Mouse (Mus musculus) C2C12 (cell line): ENCODE data around the gene Cfap99. TPM values are rescaled to one million over a fixed set of nuclear protein-coding genes. Genes with fewer than 3 reads are reported as not detected.

Experiments used
- H3K27me3 ChIP-seq: one replicate; pipeline ENCODE4 v1.6.1; 2011; ENCODE audit not compliant: control insufficient read depth, insufficient read depth, insufficient read length
- H3K36me3 ChIP-seq: one replicate; pipeline ENCODE4 v1.6.1; 2011; ENCODE audit not compliant: control insufficient read depth, insufficient read depth
- H3K4me3 ChIP-seq: one replicate; pipeline ENCODE4 v1.5.1; 2011; ENCODE audit warnings: mild to moderate bottlenecking, control low read depth; ENCODE audit not compliant: poor library complexity, insufficient read depth, severe bottlenecking
- H3K79me2 ChIP-seq: one replicate; pipeline ENCODE4 v1.6.1; 2011; ENCODE audit not compliant: control insufficient read depth, insufficient read depth
- H3K79me3 ChIP-seq: one replicate; pipeline ENCODE4 v1.6.1; 2011; ENCODE audit warnings: low read depth, control low read depth
- H3ac ChIP-seq: one replicate; pipeline ENCODE3; 2011; ENCODE audit warnings: low read depth; ENCODE audit not compliant: control insufficient read depth, insufficient read length
- CEBPB ChIP-seq: IDR thresholded peaks from one replicate; pipeline ENCODE4 v1.6.1; 2011; ENCODE audit warnings: low read depth, mild to moderate bottlenecking, control low read depth, moderate library complexity
- CTCF ChIP-seq: IDR thresholded peaks from one replicate; pipeline ENCODE4 v1.5.1; 2011; ENCODE audit not compliant: control insufficient read depth, insufficient read depth, insufficient read length
- FOSL1 ChIP-seq: IDR thresholded peaks from one replicate; pipeline ENCODE4 v1.8.0; 2011; ENCODE audit warnings: mild to moderate bottlenecking, low read length; ENCODE audit not compliant: poor library complexity, insufficient read depth, severe bottlenecking
- MAX ChIP-seq: IDR thresholded peaks from one replicate; pipeline ENCODE4 v1.6.1; 2011; ENCODE audit warnings: mild to moderate bottlenecking, control low read depth
- MYOD1 ChIP-seq: IDR thresholded peaks from one replicate; pipeline ENCODE4 v1.6.1; 2011; ENCODE audit warnings: low read depth; ENCODE audit not compliant: control insufficient read depth, insufficient read length
- MYOG ChIP-seq: IDR thresholded peaks from one replicate; pipeline ENCODE4 v1.6.1; 2011; ENCODE audit not compliant: control insufficient read depth, insufficient read length; ENCODE audit errors: extremely low read depth
- USF1 ChIP-seq: IDR thresholded peaks from one replicate; pipeline ENCODE4 v1.6.1; 2011; ENCODE audit warnings: low read depth, mild to moderate bottlenecking, control low read depth, moderate library complexity
- long read RNA-seq, 2 experiments: library from polyadenylated mRNA; unstranded; transcript quantifications; one replicate each; pipeline ENCODE4 v2.0.0; 2019 to 2020
- polyA plus RNA-seq: library from polyadenylated mRNA; unstranded; fragments of >200 nt; fragmentation: generic; extraction: Trizol; gene quantifications from one replicate; pipeline ENCODE4 v1.2.1, GENCODE M21; 2012; ENCODE audit warnings: missing spikeins

Cfap99 gene
- polyA plus RNA-seq = not detected
- long read RNA-seq, experiment 1 = 0 reads
- long read RNA-seq, experiment 2 = 0 reads

GRCm38 (mm10) chr5:34288154-34288716, at the start of gene Cfap99, which contains the start of gene Zfyve28:
Gene Cfap99, plus strand, starts transcription at chr5:34288600.
Gene Zfyve28, minus strand, starts transcription at chr5:34288449.
- Histone ChIP-seq H3K79me2 (no peaks in the 10 kb centered on the region), H3K27me3 (peaks cover 54% of the 10 kb centered on the region), H3K79me3 (no peaks in the 10 kb centered on the region), H3ac (no peak within 1 kb of the TSS), H3K4me3 (no peak within 1 kb of the TSS), H3K36me3 (no peaks in the 10 kb centered on the region)
- TF ChIP-seq MYOD1 (no peak), MAX (no peak), CTCF (no peak), USF1 (no peak), FOSL1 (no peak), MYOG (no peak), CEBPB (no peak)

- Histone ChIP-seq H3K27me3 (peaks cover 6% of the 10 kb centered on the region), H3K36me3 (no peaks in the 10 kb centered on the region), H3K4me3 (no peak overlapping the region), H3ac (no peak overlapping the region), H3K79me2 (no peaks in the 10 kb centered on the region), H3K79me3 (no peaks in the 10 kb centered on the region)
- no peak for TF ChIP-seq MYOD1
- no peak for TF ChIP-seq USF1
- no peak for TF ChIP-seq CTCF
- no peak for TF ChIP-seq MYOG
- TF ChIP-seq MAX = no peak
- TF ChIP-seq CEBPB = no peak
- no peak for TF ChIP-seq FOSL1
These were observed 46.0 kb upstream of the Cfap99 start for GRCm38 (mm10) chr5:34242224-34242963.

DNA sequence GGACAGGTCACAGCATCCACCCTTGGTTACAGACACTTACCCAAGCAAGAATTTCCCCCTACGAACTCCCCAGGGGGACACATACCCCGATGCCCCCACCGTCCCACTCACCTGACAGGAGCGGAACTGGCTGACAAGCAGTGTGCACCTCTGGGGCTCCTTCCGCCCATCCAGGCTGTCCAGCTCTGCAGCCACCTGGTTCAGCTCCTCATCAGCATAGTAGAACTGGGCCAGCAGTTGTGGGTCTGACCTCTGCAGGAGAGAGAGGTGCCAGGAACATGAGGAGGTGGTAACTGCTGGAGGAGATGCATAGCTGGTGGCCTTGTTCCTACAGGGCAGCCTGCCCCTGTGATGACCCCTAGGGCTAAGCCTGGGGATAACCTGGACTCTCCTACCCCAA, 45.3 kb upstream of the Cfap99 start:
- Histone ChIP-seq H3K36me3 (no peaks in the 10 kb centered on the region), H3ac (no peak overlapping the region), H3K79me2 (no peaks in the 10 kb centered on the region), H3K27me3 (peaks cover under 1% of the 10 kb centered on the region), H3K79me3 (no peaks in the 10 kb centered on the region), H3K4me3 (no peak overlapping the region)
- no peak for TF ChIP-seq MAX
- TF ChIP-seq USF1 = no peak
- no peak for TF ChIP-seq CEBPB
- TF ChIP-seq FOSL1 = no peak
- TF ChIP-seq MYOD1 = no peak
- TF ChIP-seq MYOG = no peak
- no peak for TF ChIP-seq CTCF

GRCm38 (mm10) chr5:34246443-34246842, 42.0 kb upstream of the Cfap99 start:
- TF ChIP-seq MAX (no peak), FOSL1 (no peak), CEBPB (no peak), USF1 (no peak), MYOD1 (no peak), MYOG (no peak), CTCF (no peak)
- H3K27me3 ChIP-seq = no peaks in the 10 kb centered on the region
- H3K36me3 ChIP-seq = no peaks in the 10 kb centered on the region
- no peak overlapping the region for H3ac ChIP-seq
- H3K79me2 ChIP-seq = no peaks in the 10 kb centered on the region
- H3K79me3 ChIP-seq = no peaks in the 10 kb centered on the region
- H3K4me3 ChIP-seq = no peak overlapping the region

DNA sequence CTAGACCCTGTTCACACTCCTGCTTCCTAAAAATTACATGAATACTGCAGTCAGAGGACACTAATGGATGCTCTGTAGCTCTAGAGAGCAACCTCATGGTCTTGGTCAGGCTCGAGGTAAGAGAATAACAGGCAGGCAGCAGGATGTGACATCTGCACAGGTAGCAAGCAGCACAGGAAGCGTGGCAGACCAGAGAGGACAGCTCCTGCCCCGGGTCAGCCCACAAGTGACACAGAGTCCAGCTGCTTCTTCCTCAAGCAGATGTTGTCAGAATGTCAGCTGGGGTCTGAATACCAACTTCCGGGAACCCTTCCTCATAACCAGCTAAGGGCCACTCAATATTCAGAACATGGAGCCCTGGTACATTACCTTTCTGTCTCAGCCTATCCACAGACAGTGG, 39.3 kb upstream of the Cfap99 start:
- TF ChIP-seq CEBPB (no peak), MAX (no peak), CTCF (no peak), FOSL1 (no peak), MYOD1 (no peak), USF1 (no peak), MYOG (no peak)
- no peaks in the 10 kb centered on the region for H3K79me3 ChIP-seq
- no peaks in the 10 kb centered on the region for H3K79me2 ChIP-seq
- H3K36me3 ChIP-seq = no peaks in the 10 kb centered on the region
- no peak overlapping the region for H3K4me3 ChIP-seq
- H3ac ChIP-seq = no peak overlapping the region
- no peaks in the 10 kb centered on the region for H3K27me3 ChIP-seq

DNA sequence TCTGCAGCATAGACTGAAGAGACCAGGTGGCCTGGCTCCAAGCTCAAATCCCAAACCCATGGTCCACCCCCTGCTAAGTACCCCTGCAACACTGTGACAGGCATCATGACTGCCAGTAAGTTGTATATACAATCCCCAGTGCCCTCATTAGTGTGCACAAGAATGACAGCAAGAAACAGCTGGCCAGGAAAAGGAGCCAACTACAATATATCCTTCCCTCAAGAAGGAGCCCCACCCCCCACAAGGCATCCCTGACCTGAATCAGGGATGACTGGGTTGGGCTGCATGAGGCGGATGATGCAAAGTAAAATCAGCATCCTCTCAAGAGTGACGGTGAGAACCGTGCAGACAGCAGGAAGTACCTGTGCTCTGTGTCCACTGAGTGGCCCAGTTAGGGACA, 38.3 kb upstream of the Cfap99 start:
- H3ac ChIP-seq = no peak overlapping the region
- no peaks in the 10 kb centered on the region for H3K27me3 ChIP-seq
- no peak overlapping the region for H3K4me3 ChIP-seq
- H3K79me3 ChIP-seq = no peaks in the 10 kb centered on the region
- no peaks in the 10 kb centered on the region for H3K79me2 ChIP-seq
- H3K36me3 ChIP-seq = no peaks in the 10 kb centered on the region
- TF ChIP-seq USF1 = no peak
- TF ChIP-seq MYOD1 = peak; percentile 54
